Mouse (Mus musculus) thymus, postnatal 14 days (tissue): Measurements from ENCODE around the gene Pskh1.
A peak's percentile ranks its signal among the peaks of the same experiment; 100 is the strongest.

ENCODE experiments used
- DNase-seq: peaks from one replicate; pipeline ENCODE4 v3.0.0; 2021

The Pskh1 gene

DNA sequence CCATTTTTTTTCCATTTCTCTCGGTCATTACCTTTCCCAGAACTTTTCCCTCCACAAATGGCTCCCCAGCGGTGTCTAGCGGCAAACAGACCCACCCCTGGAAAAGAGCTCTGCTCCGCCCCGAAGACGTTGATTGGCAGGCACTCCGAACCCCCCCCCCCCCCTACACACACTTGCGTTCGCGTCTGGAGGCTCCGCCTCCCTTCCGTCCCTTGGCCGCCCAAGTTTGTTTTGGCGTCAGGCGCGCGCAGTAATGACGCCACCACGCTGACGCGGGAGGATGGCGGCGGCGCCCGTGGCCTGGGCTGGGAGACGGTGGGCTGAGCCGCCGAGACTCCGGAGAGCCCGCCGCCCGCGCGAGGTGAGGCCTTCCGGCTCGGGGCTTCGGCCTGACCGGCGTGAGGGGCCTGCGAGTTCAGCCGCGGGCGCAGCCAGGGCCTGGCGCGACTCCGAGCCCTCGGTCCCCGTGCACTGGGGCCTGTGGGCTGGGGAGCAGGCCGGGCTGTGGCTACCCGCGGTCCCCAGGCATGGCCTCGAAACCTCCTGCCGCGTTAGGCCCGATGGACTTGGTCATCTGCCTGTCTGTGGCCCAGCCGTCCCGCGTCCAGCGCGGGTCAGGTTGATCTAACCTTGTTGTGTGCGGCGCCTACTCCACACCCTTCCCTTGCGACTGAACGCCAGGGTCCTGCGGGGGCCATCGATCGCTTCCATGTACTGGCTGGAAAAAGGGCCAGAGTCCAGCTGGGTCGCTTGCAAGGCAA lies at the start of gene Pskh1:
Gene Pskh1 (plus strand): TSS at position 262 of the 761 bp plus-strand sequence.
- DNase-seq: peak; percentile 95

DNA sequence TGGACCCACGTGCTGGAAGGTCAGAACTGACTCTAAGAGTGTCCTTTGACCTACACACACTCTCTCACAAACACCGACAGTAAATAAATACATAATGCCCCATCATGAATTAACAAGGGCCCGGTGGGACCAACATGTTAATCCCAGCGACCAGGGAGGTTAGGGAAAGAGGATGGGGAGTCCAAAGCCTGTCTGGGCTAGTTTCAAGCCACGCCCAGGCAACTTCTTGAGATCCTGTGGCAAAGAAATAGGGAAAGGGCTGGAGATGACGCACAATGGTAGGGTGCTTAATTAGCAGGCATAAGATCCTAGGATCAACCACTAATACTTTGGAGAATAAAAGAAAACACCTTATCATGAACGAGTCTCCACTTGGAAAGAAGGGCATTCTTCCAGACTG lies 49.6 kb upstream of the Pskh1 start:
- DNase-seq: no peak

DNA sequence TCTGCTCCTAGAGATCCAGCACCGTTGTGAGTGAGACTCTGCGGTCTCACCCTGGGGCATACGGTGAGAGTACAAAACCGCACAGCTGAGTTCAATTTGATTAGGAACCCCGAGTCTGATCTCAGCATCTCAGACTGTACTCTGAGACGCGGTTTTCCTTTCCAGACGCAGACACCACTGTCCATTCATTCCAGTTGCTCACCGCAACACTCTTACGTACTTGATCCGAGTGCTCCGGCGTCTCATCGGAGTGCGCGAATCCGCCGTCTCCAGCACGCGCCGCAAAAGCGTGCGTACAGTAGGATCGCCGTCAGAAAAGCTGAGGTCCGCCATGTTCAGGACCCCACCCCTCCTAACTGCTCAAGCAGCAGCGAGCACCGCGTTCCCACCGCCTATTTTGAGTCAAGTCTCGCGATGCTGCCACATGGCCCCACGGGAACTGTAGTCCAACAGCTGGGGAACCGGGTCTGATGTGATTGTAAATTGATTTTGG lies 48.5 kb upstream of the Pskh1 start:
- DNase-seq: peak; percentile 94

DNA sequence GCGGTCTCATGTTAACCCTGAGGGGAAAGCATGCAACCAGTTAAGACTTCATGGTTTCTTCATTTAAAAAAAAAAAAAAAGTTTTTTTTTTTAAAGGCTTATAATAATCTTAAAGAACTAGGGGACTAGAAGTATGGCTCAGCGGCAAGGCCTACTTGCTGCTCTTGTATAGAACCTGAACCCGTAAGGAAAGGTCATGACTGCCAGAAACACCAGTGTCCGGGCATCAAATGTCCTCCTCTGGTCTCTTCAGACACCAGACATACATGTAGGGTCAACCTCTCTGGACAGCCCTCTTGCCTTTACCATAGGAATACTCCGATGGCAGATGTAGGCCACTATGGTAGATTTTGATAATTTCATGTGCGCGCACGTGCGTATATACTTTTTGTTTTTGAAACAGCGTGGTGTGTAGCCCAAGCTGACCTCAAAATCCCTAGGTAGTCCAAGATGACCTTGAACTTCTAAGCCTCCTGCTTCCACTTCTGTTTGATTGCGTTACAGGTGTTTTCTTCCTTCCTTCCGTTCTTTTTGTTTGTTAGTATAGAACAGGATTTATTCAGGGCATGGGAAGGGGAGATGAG lies 48.0 kb upstream of the Pskh1 start:
- no peak for DNase-seq

DNA sequence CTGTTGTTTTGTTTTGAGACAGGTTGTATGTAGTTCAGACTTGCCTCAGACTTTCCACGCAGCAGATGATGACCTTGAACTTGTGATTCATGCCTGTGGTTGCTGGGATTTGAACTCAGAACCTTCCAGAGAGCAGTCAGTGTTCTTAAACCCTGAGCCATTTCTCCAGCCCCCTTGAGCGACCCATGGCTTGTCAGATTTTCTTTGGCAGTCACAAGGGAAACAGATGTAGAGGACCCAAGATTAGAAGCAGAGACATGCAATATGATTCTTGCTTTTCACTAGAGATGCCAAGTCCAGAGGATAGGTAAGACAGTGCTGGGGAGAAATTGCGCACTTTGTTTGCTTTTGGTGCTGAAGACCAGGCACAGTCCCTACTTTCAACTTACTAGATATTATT lies 47.1 kb upstream of the Pskh1 start, which contains the start of gene Cenpt:
Gene Cenpt (minus strand): TSS at position 101 of the 400 bp plus-strand sequence.
- DNase-seq: no peak

DNA sequence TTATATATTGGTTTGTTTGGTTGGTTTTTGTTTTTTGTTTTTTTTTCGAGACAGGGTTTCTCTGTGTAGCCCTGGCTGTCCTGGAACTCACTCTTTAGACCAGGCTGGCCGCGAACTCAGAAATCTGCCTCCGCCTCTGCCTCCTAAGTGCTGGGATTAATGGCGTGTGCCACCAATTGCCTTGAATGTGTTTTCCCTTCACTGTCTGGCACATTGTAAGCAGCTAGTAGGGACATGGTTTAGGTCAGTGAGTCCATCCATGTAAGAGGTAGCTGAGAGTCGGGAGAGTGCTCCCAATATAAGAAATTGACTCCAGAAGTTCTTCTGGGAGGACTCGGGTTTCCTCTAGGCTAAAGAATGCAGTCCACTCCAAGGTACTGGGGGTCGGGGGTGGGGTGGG lies 45.9 kb upstream of the Pskh1 start:
- DNase-seq: no peak

DNA sequence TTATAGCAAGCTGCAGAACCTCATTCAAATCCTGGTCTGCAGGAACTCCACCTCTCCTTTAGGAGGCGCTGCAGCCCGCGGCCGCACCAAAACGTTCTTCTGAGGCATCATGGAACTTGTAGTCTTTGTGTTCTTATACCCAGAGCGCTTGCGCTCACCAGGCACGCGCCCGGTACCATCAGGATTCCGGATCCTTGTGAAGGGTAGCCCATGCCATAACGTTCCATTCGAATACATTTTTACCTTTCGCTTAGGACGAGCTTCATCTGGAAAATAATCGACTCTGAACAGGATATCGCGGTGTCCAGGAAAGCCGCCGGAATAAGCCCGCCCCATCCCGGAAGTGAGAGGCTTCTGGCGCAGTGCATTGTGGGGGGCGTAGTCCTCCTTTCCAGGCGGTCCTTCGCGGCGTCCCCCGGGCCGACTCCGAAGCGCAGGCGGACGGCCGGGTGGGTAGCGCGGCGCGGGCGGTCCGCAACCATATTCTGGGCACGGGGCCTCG lies 45.5 kb upstream of the Pskh1 start, which contains the start of gene Thap11:
Gene Thap11 (plus strand): TSS at position 418 of the 502 bp plus-strand sequence.
- DNase-seq: peak; percentile 96

DNA sequence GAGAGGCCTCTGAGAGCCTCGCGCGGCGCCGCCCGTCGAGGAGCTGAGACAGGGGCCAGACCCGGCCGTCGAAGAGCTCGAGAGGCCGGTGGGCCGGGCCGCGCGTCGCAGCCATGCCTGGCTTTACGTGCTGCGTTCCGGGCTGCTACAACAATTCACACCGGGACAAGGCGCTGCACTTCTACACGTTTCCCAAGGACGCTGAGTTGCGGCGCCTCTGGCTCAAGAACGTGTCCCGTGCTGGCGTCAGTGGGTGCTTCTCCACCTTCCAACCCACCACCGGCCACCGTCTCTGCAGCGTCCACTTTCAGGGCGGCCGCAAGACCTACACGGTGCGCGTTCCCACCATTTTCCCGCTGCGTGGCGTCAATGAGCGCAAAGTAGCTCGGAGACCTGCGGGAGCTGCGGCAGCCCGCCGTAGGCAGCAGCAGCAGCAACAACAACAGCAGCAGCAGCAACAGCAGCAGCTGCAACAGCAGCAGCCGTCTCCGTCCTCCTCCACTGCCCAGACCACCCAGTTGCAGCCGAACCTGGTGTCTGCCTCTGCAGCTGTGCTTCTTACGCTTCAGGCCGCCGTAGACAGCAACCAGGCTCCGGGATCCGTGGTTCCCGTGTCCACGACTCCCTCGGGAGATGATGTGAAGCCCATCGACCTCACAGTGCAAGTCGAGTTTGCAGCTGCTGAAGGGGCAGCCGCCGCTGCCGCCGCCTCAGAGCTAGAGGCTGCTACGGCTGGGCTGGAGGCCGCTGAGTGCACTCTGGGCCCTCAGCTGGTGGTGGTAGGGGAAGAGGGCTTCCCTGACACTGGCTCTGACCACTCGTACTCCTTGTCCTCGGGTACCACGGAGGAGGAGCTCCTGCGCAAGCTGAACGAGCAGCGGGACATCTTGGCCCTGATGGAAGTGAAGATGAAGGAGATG lies 44.7 kb upstream of the Pskh1 start:
- peak; percentile 60 for DNase-seq

DNA sequence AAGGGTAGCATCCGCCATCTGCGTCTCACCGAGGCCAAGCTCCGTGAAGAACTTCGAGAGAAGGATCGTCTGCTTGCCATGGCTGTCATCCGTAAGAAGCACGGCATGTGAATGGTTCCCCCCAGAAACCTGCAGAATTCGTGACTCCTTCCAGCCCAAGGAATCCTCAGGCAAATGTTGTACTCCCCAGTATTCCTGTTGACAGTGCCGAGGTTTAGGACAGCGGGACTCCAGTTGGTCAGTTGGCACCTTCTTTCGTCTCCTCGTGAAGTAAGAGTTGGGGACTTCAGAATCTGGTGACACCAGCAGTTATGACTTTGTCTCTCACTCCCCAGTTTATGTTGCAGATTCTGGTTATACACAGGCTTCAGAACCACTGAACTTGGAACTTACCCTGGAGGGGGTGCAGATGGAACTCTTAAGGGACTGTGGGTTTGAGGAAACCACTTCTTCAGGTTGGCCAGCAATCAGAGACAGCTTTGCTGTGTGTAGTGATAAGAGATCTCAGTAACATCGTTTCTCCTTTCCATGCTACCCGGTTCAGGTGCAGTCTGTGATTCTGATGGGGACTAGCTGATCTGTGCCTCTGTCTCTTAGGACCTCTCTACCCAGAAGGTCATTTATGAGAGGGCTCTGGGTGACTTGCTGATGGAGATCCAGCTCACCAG lies 43.9 kb upstream of the Pskh1 start:
- DNase-seq: no peak

DNA sequence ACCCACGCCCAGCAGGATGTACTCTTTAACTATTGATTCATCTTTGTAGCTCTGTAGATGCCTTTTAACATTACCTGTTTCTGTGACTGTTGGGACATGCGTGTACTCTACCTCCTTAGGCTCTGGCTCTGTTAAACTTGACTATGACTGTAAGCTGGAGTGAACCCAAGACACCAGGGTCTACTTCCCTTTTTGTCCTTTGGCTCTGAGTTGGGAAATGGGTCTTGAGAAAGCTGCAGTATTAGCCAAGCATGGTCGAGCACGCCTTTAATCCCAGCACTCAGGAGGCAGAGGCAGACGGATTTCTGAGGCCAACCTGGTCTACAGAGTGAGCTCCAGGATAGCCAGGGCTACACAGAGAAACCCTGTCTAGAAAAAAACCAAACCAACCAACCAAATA lies 41.7 kb upstream of the Pskh1 start:
- no peak for DNase-seq

DNA sequence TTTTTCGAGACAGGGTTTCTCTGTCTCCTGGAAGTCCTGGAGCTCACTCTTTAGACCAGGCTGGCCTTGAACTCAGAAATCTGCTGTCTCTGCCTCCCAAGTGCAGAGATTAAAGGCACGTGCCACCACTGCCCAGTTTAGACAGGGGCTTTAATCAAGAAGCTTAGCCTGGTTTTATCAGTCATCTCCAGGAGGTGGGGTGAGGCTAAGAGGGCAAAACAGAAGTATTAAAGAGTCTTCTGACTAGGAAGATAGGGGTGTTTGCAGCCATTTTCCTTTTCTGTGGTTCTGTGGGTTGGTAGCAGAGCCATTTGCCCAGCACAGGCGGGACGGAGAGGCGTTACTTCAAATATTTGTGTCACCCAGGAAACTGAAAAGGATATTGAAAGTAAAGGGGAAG lies 40.9 kb upstream of the Pskh1 start:
- no peak for DNase-seq

DNA sequence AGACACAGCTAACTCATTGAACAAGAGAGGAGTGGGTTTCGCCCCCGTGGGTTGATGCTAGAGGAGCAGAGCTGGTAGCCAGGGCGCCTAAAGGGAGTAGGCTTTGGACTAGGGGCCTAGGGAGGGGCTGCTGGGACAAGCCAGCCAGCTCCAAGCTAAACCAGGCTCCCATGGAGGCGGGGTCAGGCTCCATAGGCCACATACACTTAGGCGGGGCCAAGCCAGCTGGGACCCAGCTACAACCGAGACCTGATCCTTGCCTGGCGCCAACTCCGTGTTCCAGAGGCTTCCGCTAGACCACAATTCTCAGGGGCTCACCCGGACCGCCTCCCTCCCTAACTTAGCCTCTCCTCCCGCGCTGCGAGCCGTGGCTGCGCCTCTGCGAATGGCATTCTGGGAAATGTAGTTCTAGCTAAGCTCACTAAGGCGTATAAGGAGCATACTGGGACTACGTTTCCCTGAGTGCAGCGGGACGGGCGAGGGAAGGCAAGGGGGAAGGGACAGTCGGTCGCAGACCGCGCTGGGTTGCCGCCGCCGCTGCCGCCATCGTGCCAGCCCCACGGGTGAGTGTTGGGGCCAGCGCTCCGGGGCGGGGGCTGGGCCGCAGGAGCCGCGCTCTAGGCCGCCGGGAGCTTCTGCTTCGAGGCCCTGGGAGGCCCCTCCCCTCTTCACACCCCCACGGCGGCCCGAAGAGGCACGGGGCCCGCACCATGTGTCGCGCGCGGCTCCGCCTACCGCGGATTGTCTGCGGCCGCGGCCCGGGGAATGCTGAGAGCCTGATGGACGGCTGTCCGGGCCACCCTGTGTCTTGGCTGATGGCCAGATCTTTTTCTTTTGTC lies 39.9 kb upstream of the Pskh1 start, which contains the start of gene Nutf2:
Gene Nutf2 (plus strand): TSS at position 438 of the 839 bp plus-strand sequence.
- peak; percentile 92 for DNase-seq

DNA sequence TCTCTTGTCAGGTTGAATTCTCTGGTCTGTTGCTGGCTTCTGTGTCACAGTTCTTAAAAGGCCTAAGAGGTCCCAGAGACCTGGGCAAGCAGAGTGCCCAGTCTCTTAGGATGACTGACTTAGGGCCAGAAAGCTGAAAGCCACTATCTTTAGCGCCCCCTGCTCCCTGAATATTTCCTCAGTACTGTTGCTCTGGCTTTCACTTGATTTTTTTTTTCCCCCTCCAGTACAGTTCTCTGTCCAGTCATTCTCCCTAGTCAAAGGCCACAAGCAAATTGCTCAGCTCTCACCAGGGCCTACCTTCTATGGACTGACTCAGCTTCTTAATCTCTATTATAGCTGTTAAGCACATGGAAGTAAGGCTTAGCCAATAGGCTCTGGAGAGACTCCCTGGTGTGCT lies 38.3 kb upstream of the Pskh1 start:
- DNase-seq: peak; percentile 32

DNA sequence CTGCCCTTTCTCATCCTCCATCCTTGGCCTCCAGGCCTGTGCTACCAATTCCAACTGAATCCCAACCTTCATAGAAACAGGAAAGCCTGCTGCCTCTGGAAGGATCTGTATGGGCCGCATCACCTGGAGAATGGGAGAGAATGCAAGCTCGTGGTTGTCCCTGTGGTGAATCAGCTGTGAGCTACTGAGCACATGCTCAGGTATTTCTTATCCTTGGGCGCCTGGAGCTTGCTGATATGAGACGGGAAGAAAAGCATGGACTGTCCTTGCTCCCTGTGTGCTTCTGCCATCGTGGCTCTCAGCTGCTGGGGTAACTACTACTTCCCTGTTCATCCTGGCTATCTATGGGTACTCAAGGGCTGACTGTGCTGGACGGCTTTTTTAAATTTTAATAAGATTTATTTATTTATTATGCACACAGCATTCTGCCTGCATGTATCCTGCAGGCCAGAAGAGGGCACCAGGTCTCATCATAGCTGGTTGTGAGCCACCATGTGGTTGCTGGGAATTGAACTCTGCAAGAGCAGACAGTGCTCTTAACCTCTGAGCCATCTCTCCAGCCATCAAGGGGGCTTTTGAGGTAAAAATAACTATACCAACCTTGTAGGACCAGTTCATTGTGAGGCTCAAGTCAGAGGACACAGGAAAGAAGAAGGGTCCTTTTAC lies 33.7 kb upstream of the Pskh1 start:
- DNase-seq: no peak

DNA sequence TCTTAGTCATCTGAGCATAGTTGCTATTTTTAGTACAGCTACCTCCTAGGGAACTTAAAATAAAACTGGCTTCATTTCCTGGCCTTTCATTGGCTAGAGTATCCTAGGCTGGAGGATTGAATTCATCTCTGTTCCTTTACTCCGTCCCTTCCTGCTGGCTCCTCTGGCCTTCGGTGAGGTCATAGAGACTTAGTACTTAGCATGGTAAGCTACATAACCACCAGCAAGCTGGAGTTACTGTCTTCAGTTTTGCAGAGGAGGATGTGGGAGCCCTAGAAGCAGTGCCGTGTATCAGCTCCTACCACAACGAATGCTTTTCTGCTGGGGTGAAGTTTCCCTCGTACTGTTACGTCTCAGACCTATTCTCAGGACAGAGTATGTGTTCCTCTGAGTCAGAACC lies 25.9 kb upstream of the Pskh1 start:
- no peak for DNase-seq

DNA sequence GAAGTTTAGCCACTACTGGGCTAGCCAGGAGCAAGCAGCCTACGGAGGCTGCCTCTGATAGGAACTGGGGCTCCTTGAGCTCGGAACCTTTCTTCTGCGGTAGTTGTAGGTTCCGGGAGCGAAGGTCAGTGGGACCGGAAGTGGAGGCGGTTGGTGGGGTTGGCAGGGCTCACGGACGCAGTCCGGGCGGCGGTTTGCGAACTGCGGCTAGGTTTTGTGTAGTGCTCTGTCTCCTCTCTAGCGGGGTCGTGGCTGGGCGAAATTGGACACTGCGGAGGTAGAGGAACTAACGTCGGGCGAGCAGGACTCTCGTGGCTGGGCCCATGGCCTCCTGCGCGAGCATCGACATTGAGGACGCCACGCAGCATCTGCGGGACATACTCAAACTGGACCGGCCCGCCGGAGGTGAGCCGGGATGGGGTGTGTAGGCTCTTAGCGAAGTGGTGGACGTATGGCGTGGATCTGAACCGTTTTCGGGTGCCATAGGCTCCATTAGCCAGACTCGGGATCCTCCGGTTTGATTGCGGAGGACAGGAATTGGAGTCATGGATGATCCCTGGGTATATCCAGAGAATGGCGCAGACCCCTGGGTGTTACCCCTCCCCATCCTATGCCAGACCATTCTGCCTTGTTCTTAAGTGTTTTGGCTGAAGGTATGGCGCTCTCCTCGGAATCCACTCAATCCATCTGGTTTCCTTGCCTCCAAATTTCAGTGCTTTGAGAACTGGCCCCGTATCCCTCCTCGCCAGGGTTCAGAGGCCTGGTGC lies 19.3 kb upstream of the Pskh1 start, which contains the start of gene Edc4:
Gene Edc4 (plus strand): TSS at position 128 of the 767 bp plus-strand sequence.
- peak; percentile 88 for DNase-seq

DNA sequence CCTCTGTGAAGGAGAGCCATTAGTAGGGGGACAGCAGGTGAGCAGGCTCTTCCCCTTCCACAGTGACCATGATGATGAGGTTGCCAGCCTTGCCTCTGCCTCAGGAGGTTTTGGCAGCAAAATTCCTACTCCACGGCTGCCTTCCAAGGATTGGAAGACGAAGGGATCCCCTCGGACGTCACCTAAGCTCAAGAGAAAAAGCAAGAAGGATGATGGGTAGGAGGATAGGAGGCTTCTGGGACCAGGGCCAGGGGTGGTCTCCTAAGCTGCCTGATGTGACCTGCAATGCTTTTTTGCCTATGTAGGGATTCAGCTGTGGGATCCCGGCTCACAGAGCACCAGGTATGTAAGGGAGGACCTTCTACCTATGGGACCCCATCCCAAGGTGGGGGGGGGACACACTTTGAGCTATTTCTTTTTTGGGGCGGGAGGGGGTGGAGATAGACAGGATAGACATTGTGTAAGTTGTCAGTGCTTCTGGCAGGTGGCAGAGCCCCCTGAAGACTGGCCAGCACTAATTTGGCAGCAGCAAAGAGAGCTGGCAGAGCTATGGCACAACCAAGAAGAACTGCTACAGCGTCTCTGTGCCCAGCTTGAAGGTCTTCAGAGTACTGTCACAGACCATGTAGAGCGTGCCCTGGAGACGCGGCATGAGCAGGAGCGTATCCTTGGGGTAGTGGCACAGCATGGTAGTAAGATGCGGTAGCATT lies 10.3 kb upstream of the Pskh1 start:
- DNase-seq: no peak

DNA sequence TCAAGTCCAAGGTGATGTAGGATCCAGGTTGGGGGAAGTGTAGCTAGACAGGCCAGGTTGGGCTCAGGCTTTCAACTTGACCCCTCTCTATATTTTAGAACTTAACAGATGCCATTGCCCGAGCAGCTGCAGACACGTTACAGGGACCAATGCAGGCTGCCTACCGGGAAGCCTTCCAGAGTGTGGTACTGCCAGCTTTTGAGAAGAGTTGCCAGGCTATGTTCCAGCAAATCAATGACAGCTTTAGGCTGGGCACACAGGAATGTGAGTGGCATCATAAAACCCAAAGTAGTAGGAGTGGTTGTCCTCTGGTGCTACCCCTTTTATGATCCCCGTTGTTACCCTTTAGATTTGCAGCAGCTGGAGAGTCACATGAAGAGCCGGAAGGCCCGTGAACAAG lies 9.4 kb upstream of the Pskh1 start:
- DNase-seq: no peak

DNA sequence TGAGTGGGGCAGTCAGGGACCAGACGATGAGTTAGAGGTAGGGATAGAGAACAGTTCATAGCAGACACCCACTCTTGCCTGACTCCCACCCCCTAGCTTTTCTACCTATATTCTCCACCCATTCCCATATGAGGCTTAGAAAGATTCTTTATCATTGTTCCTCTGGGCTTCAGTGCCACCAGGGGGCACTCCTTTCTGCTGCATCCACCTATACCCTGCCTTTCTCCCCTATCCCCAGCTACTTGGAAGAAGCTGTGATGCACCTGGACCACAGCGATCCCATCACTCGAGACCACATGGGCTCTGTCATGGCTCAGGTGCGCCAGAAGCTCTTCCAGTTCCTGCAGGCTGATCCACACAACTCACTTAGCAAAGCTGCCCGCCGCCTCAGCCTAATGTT lies 7.8 kb upstream of the Pskh1 start:
- DNase-seq: peak; percentile 48
